Mouse (Mus musculus) CH12.LX (cell line): ENCODE data around the gene Yy1. TPM values are rescaled to one million over a fixed set of nuclear protein-coding genes. Genes with fewer than 3 reads are reported as not detected.

ENCODE experiments used
- DNase-seq: peaks from one replicate; pipeline ENCODE4 v3.0.0-alpha.2; 2013; ENCODE audit errors: extremely low read depth
- H3K27ac ChIP-seq: 2 replicates; pipeline ENCODE4 v1.5.1; 2012; ENCODE audit warnings: low read depth, mild to moderate bottlenecking, control low read depth, moderate library complexity; ENCODE audit not compliant: insufficient read depth
- H3K27me3 ChIP-seq: replicated peaks from 2 replicates; pipeline ENCODE3; 2012; ENCODE audit warnings: inconsistent platforms
- H3K36me3 ChIP-seq, 2 experiments: replicated peaks in 1 of 2; 2 replicates each; pipeline versions ENCODE3 to v1.6.1; 2012; ENCODE audit warnings: inconsistent platforms in 1 of 2, low read length in 1 of 2, mild to moderate bottlenecking in 1 of 2, mixed read lengths in 1 of 2, moderate library complexity in 1 of 2; ENCODE audit not compliant: control insufficient read depth in 1 of 2, insufficient read depth in 1 of 2
- H3K4me1 ChIP-seq, 2 experiments: 2 replicates each; pipeline ENCODE4 v1.6.1; 2012; ENCODE audit warnings: inconsistent platforms in 1 of 2, moderate library complexity in 1 of 2; ENCODE audit not compliant: insufficient read depth in 2 of 2, control insufficient read depth in 1 of 2
- H3K4me2 ChIP-seq: 2 replicates; pipeline ENCODE4 v1.6.1; 2012; ENCODE audit warnings: low read depth, mild to moderate bottlenecking, control low read depth; ENCODE audit not compliant: poor library complexity, insufficient read depth, severe bottlenecking
- H3K4me3 ChIP-seq, 3 experiments: fragments of 150-350 bp in 1 of 3; sonication (generic) in 1 of 3; replicated peaks in 1 of 3; 2 replicates each; pipeline versions ENCODE3 to v1.5.1; 2011 to 2012; ENCODE audit warnings: low read depth in 2 of 3, low read length in 2 of 3, mild to moderate bottlenecking in 2 of 3, moderate library complexity in 2 of 3, control low read depth in 1 of 3, improper control_type of control experiment in 1 of 3, inconsistent platforms in 1 of 3, mixed read lengths in 1 of 3; ENCODE audit not compliant: poor library complexity in 1 of 3
- H3K79me2 ChIP-seq: replicated peaks from 2 replicates; pipeline ENCODE4 v1.6.1; 2012; ENCODE audit warnings: mild to moderate bottlenecking, moderate library complexity; ENCODE audit not compliant: control insufficient read depth, poor library complexity, insufficient read depth, severe bottlenecking; ENCODE audit errors: extremely low read depth
- H3K9ac ChIP-seq: 2 replicates; pipeline ENCODE4 v1.6.1; 2012; ENCODE audit warnings: low read depth, mild to moderate bottlenecking, control low read depth, moderate library complexity; ENCODE audit not compliant: insufficient read depth
- H3K9me3 ChIP-seq: replicated peaks from 2 replicates; pipeline ENCODE3; 2012; ENCODE audit warnings: low read length, inconsistent platforms, mixed read lengths
- CHD2 ChIP-seq: IDR thresholded peaks from 2 replicates; pipeline ENCODE4 v1.6.1; 2011; ENCODE audit warnings: low read length, improper control_type of control experiment
- CTCF ChIP-seq, 2 experiments: IDR thresholded peaks in 1 of 2; conservative IDR thresholded peaks in 1 of 2; 2 replicates each; pipeline ENCODE4 v1.5.1; 2011 to 2012; ENCODE audit warnings: low read depth in 2 of 2, low read length in 2 of 2, improper control_type of control experiment in 1 of 2, inconsistent platforms in 1 of 2, mild to moderate bottlenecking in 1 of 2, moderate library complexity in 1 of 2
- E2F4 ChIP-seq: IDR thresholded peaks from 2 replicates; pipeline ENCODE4 v1.6.1; 2011; ENCODE audit warnings: low read depth, low read length, improper control_type of control experiment; ENCODE audit not compliant: insufficient replicate concordance
- ELF1 ChIP-seq: IDR thresholded peaks from 2 replicates; pipeline ENCODE4 v1.6.1; 2014; ENCODE audit warnings: low read depth, mild to moderate bottlenecking, inconsistent platforms, low read length, improper control_type of control experiment
- ETS1 ChIP-seq: conservative IDR thresholded peaks from 2 replicates; pipeline ENCODE4 v1.6.1; 2012; ENCODE audit warnings: low read depth, mild to moderate bottlenecking, inconsistent platforms, low read length, improper control_type of control experiment, moderate library complexity
- GABPA ChIP-seq: IDR thresholded peaks from 2 replicates; pipeline ENCODE4 v1.6.1; 2012; ENCODE audit warnings: low read depth, low read length, improper control_type of control experiment, inconsistent platforms; ENCODE audit not compliant: insufficient replicate concordance
- MAFK ChIP-seq: IDR thresholded peaks from 2 replicates; pipeline ENCODE4 v1.6.1; 2011; ENCODE audit warnings: low read length, improper control_type of control experiment; ENCODE audit not compliant: insufficient replicate concordance
- MAX ChIP-seq: IDR thresholded peaks from 2 replicates; pipeline ENCODE4 v1.6.1; 2011; ENCODE audit warnings: low read length, improper control_type of control experiment
- NRF1 ChIP-seq: IDR thresholded peaks from 2 replicates; pipeline ENCODE4 v1.6.1; 2014; ENCODE audit warnings: low read depth, mild to moderate bottlenecking, inconsistent platforms, low read length, improper control_type of control experiment, moderate library complexity
- PAX5 ChIP-seq: IDR thresholded peaks from 2 replicates; pipeline ENCODE4 v1.6.1; 2012; ENCODE audit warnings: low read length, inconsistent platforms, mixed read lengths
- POLR2A ChIP-seq: IDR thresholded peaks from 2 replicates; pipeline ENCODE4 v1.6.1; 2011; ENCODE audit warnings: low read depth, mild to moderate bottlenecking, improper control_type of control experiment, low read length
- TBP ChIP-seq: conservative IDR thresholded peaks from 2 replicates; pipeline ENCODE4 v1.6.1; 2011; ENCODE audit warnings: low read depth, low read length, improper control_type of control experiment
- TCF12 ChIP-seq: IDR thresholded peaks from 2 replicates; pipeline ENCODE4 v1.6.1; 2014; ENCODE audit warnings: low read depth, mild to moderate bottlenecking, inconsistent platforms, low read length, improper control_type of control experiment
- USF1 ChIP-seq: IDR thresholded peaks from 2 replicates; pipeline ENCODE4 v1.6.1; 2014; ENCODE audit warnings: low read depth, mild to moderate bottlenecking, inconsistent platforms, low read length, improper control_type of control experiment
- ZC3H11A ChIP-seq: IDR thresholded peaks from 2 replicates; pipeline ENCODE4 v1.6.1; 2012; ENCODE audit warnings: low read depth, mild to moderate bottlenecking, inconsistent platforms, low read length, improper control_type of control experiment
- ZMIZ1 ChIP-seq: IDR thresholded peaks from 2 replicates; pipeline ENCODE4 v1.6.1; 2012; ENCODE audit warnings: low read depth, mild to moderate bottlenecking, inconsistent platforms, low read length, improper control_type of control experiment
- dilution Hi-C: fragments of 300-500 bp; cut with MboI; formaldehyde crosslinking; loops from 2 replicates; pipeline ENCODE4 v1.14.3; 2020; ENCODE audit warnings: low sequenced_read_pairs; ENCODE audit not compliant: extremely low pct_unique_long_range_greater_than_20kb, extremely low pct_ligation_motif_present
- in situ Hi-C: fragments of 300-500 bp; cut with MboI; formaldehyde crosslinking; loops from 3 replicates; pipeline ENCODE4 v1.14.3; 2019; ENCODE audit warnings: low sequenced_read_pairs, low pct_ligation_motif_present, low pct_unique_long_range_greater_than_20kb, mixed read lengths
- polyA plus RNA-seq: library from polyadenylated mRNA; unstranded; fragments of >175 nt; gene quantifications from 2 replicates; pipeline ENCODE4 v1.2.1, GENCODE M21; 2012; ENCODE audit warnings: low read depth; ENCODE audit not compliant: insufficient read length
- total RNA-seq, 2 experiments: library from RNA; depleted of rRNA; stranded (reverse); fragments of 300-350 nt in 1 of 2; fragments of >200 nt in 1 of 2; gene quantifications; 2 replicates each; pipeline ENCODE4 v1.2.3; 2012 to 2014

Gene Yy1
- total and polyA plus RNA-seq, 3 experiments, result 30.8 to 56.8 (median 51.7) TPM

GRCm38 (mm10) chr12:108755141-108755540 is 37.6 kb upstream of the Yy1 start:
- TF ChIP-seq MAFK (no peak), ZC3H11A (no peak), NRF1 (no peak), PAX5 (no peak), ZMIZ1 (no peak), USF1 (no peak), ETS1 (no peak), MAX (no peak), GABPA (no peak), E2F4 (no peak), ELF1 (no peak), TCF12 (no peak), POLR2A (no peak), TBP (no peak), CHD2 (no peak)
- H3K9ac ChIP-seq, result no peak overlapping the region
- no peaks in the 10 kb centered on the region for H3K9me3 ChIP-seq
- no peaks in the 10 kb centered on the region for H3K27me3 ChIP-seq
- peaks cover 8 to 20% of the 10 kb centered on the region in 2 experiments for H3K4me1 ChIP-seq
- in situ Hi-C loops, result loop anchor here (25.0 kb wide), 1 partner anchor 143 kb away; no protein-coding TSS in a partner anchor
- peaks cover 0 to 4% of the 10 kb centered on the region in 2 experiments for H3K36me3 ChIP-seq
- no peak overlapping the region for H3K27ac ChIP-seq
- DNase-seq, result no peak
- no peak overlapping the region for H3K4me2 ChIP-seq
- dilution Hi-C loops, result no loop called here
- H3K4me3 ChIP-seq, result no peak overlapping the region
- no peaks in the 10 kb centered on the region for H3K79me2 ChIP-seq

GRCm38 (mm10) chr12:108756611-108757010 is 36.2 kb upstream of the Yy1 start:
- H3K4me2 ChIP-seq, result no peak overlapping the region
- DNase-seq, result no peak
- no peak overlapping the region for H3K4me3 ChIP-seq
- peaks cover 8 to 27% of the 10 kb centered on the region in 2 experiments for H3K4me1 ChIP-seq
- in situ Hi-C loops (loop anchor here (25.0 kb wide), 1 partner anchor 144 kb away; no protein-coding TSS in a partner anchor), dilution Hi-C loops (no loop called here)
- H3K27ac ChIP-seq, result no peak overlapping the region
- H3K36me3 ChIP-seq, result peaks cover 0 to 4% of the 10 kb centered on the region in 2 experiments
- no peak overlapping the region for H3K9ac ChIP-seq
- H3K9me3 ChIP-seq, result no peaks in the 10 kb centered on the region
- H3K27me3 ChIP-seq, result no peaks in the 10 kb centered on the region
- TF ChIP-seq CTCF (conservative IDR thresholded peaks at IDR 0.05 in 1 of 2, IDR thresholded peaks at IDR 0.05 in 1 of 2; ENCODE audit: low read depth in 2 of 2, low read length in 2 of 2) (peak in 1 of 2 experiments; percentile 7; a peak in 1 of 4 replicates), ETS1 (no peak)
- no peaks in the 10 kb centered on the region for H3K79me2 ChIP-seq
